Mouse (Mus musculus): ENCODE measurements around the gene Spred3. TPM values are rescaled to one million over a fixed set of nuclear protein-coding genes. Genes with fewer than 3 reads are reported as not detected.
A peak's percentile ranks its signal among the peaks of the same experiment; 100 is the strongest.
"Not testable (repeated sequence)": the region's sequence is repeated elsewhere in the genome, so short reads cannot be mapped to it uniquely, and the experiment has no call there.

Gene Spred3
- total RNA-seq (2021), result 1 to 10 TPM; 5.5 to 6.1 TPM
- long read RNA-seq, experiment 1, partial matches to known transcripts, result 0 of 2 reads
- long read RNA-seq, experiment 1, other reads (novel, unspliced or antisense), result 2 of 2 reads
- long read RNA-seq, experiment 2, result 0 reads

DNA sequence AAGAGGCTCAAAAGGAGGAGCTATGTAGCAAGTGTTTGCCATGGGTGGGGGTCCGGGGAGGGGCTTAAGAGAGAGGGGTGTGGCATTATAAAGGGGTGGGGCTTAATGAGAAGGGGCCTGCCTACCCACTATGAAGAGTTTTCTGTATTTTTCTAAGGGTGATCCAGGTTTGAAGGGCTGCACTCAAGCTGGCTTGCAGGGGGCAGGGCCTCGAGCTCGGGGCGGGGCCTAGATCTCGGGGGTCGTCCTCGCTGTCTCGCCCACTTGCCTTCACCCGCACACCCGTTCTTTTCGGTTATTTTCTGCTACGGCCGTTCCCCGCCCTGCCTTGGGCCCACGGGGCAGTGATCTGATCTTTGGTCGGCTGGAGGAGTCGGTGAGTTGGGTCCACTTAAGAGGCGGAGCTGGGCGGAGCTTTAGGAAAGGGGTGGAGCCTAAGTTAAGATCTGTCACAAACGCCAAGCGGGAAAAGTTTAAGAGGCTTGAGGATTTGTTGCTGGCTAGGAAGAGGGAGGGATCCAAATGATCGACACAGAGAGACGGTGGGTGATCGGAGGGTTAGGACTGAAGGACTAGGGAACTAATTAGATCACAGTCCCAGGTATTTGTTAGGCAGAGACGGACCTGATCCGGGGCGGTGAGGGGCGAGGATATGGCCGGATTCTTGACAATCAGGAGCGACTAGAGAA is at the start of gene Spred3, which contains the start of gene Ggn:
Gene Spred3 (minus strand): TSS at position 346 of the 689 bp plus-strand sequence.
Gene Ggn (plus strand): TSS at position 145 of the 689 bp plus-strand sequence.
- peak; percentile 82 to 90 for DNase-seq

- DNase-seq, result no peak
Measured at GRCm38 (mm10) chr7:29214846-29215245, 44.6 kb upstream of the Spred3 start.

- no peak for DNase-seq
Measured at GRCm38 (mm10) chr7:29214236-29214635, 44.0 kb upstream of the Spred3 start.

- DNase-seq, result no peak
Measured at GRCm38 (mm10) chr7:29213675-29214082, 43.5 kb upstream of the Spred3 start, which contains the start of gene Catsperg1. Gene Catsperg1, minus strand, starts transcription at chr7:29214035.

GRCm38 (mm10) chr7:29212775-29213560 is 42.8 kb upstream of the Spred3 start:
- DNase-seq, result not testable (repeated sequence)

DNA sequence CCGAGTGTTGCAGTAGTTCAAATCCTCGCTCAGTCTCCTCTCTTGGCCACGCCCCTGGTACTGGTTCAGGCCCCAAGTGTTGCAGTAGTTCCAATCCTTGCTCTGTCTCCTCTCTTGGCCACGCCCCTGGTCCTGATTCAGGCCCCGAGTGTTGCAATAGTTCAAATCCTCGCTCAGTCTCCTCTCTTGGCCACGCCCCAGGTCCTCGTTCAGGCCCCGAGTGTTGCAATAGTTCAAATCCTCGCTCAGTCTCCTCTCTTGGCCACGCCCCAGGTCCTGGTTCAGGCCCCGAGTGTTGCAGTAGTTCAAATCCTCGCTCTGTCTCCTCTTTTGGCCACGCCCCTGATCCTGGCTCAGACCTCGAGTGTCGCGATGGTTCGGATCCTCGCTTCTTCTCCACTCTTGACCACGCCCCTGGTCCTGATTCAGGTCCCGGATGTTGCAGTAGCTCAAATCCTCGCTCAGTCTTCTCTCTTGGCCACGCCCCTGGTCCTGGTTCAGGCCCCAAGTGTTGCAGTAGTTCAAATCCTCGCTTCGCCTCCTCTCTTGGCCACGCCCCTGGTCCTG is 42.1 kb upstream of the Spred3 start:
- DNase-seq, result peak in 1 of 2 experiments; percentile 10

GRCm38 (mm10) chr7:29211415-29212198 is 41.4 kb upstream of the Spred3 start:
- DNase-seq, result peak; percentile 83 to 87

- peak; percentile 13 to 65 for DNase-seq
Measured at GRCm38 (mm10) chr7:29211013-29211412, 40.8 kb upstream of the Spred3 start.

- no peak for DNase-seq
Measured at GRCm38 (mm10) chr7:29202577-29202976, 32.4 kb upstream of the Spred3 start.

DNA sequence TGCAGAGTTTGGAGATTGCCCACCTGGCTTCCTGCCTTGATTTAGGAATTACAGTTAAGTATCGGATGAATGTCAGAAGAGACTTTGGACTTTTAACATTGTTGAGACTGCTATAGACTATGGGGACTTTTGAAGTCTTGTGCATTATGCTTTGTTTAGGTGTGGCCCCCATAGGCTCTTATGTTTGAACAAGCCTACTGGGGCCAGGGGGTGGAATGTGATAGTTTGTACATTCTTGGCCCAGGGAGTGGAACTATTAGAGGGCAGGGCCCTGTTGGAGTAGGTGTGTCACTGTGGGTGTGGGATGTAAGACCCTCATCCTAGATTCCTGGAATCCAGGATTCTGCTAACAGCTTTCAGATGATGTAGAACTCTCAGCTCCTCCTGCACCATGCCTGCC is 24.0 kb upstream of the Spred3 start:
- not testable (repeated sequence) for DNase-seq

DNA sequence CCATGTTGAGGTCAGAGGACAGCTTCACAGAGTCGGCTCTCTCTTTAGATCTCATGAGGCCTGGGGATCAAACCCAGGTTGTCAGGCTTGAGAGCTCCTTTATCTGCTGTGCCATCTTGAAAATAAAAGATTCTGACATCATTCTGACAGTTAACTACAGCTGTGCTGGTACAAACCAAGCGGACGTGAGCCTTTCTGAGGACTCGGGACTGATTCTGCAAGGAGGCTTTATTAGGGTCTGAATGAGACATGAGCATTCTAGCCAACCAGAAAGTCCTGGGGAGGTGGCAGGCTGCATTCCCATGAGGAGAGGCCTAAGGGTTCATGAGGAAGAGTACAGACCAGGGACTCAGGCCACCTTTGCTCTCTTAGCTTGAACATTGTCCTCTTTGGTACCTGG is 11.1 kb upstream of the Spred3 start:
- not testable (repeated sequence) for DNase-seq

- no peak for DNase-seq
Measured at GRCm38 (mm10) chr7:29180854-29181236, 10.6 kb upstream of the Spred3 start.

DNA sequence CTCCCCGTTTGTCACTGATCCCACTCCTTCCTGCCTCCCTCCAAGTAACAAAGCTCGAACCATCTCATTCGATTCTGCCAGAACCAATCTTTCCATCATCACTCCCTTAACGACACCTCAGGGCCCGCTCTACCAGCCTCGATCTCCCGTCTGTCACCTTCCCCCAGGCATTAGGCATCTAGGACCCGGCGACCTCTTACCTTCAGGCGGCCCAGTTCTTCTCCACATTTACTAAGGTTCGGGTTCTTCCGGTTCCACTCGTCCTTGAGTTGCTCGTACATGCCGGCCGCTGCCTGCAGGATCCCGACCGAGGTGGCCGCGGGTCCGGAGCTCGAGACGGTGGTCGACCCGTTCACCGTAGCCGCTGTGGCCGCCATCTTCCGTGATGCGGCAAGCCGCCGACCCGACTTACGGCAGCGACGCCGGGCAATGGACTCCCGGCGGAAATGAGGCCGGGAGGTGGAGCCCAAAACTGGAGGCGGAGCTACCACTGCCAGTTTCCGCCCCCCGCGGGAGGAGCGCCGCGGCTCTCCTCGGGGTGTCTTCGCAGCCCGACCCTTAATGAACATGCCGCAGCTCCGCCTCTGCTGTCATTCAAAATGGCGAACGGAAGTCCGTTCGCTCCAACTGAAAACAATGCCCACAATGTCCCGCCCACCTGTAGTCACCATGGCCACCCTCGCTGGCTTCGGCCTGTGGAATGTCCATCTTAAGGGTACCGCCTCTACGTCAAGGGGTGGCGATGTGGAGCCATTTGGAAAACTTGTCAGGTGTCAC is 10.1 kb upstream of the Spred3 start, which contains the start of gene Psmd8:
Gene Psmd8 (minus strand): TSS at position 625 of the 777 bp plus-strand sequence.
- peak; percentile 96 to 98 for DNase-seq

- DNase-seq, result no peak
Measured at GRCm38 (mm10) chr7:29179323-29179722, 9.1 kb upstream of the Spred3 start.

GRCm38 (mm10) chr7:29178106-29178505 is 7.9 kb upstream of the Spred3 start:
- DNase-seq, result no peak

DNA sequence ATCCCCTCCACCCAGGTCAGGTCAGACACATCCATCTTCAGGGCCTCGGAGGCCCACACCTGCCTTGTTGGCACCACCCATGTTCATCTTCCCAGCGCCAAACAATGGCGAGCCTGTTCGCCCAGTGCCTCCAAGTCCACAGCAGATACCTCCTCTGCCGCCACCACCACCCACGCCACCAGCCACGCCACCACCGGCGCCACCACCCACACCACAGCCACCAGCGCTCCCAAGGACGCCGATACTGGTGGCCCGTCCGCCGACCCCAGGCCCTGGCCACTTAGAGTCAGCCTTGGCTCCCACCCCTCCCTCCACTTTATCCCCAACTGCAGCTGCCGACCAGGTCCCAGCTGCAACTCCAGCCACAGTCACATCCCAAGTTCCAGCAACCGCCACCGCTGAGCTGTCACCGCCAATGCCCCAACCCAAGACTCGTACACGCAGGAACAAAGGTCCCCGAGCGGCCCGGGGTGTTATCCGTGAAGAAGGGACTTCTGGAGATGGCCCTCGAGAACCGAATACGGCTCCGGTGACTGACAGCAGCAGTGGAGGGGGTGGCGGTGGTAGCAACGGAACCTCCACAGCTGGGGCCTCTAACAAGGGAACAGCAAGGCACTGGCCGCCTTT is 2.3 kb upstream of the Spred3 start:
- no peak for DNase-seq

GRCm38 (mm10) chr7:29171562-29172097 is 1.4 kb upstream of the Spred3 start:
- DNase-seq, result no peak

GRCm38 (mm10) chr7:29170755-29171561 is 747 bp upstream of the Spred3 start:
- peak; percentile 47 to 58 for DNase-seq

Data from adrenal gland, postnatal 36 days (tissue).